Mouse (Mus musculus) intestine, embryonic 16.5 days (tissue): Measurements from ENCODE around the gene Ccdc151. TPM values are rescaled to one million over a fixed set of nuclear protein-coding genes. Genes with fewer than 3 reads are reported as not detected.

ENCODE experiments used
- ATAC-seq: fragments of 200-750 bp; cut with Nextera tagmentation; 2 replicates; pipeline ENCODE4 v1.8.0; 2017; ENCODE audit warnings: moderate TSS enrichment, moderate library complexity
- H3K27ac ChIP-seq: fragments of 300-500 bp; sonication (generic); 2 replicates; pipeline ENCODE4 v1.5.1; 2014; ENCODE audit warnings: mild to moderate bottlenecking, low read length
- H3K27me3 ChIP-seq: fragments of 300-500 bp; sonication (generic); replicated peaks from 2 replicates; pipeline ENCODE4 v1.6.1; 2014; ENCODE audit warnings: low read length, control low read depth, mixed read lengths; ENCODE audit not compliant: control insufficient read depth, insufficient read depth
- H3K36me3 ChIP-seq: fragments of 300-500 bp; sonication (generic); 2 replicates; pipeline ENCODE4 v1.6.1; 2014; ENCODE audit warnings: low read length, control low read depth; ENCODE audit not compliant: control insufficient read depth, insufficient read depth
- H3K4me1 ChIP-seq: fragments of 300-500 bp; sonication (generic); 2 replicates; pipeline ENCODE4 v1.6.1; 2014; ENCODE audit warnings: low read length, control low read depth, mixed read lengths; ENCODE audit not compliant: control insufficient read depth, insufficient read depth
- H3K4me2 ChIP-seq: fragments of 300-500 bp; sonication (generic); 2 replicates; pipeline ENCODE4 v1.6.1; 2014; ENCODE audit warnings: low read depth, low read length, control low read depth
- H3K4me3 ChIP-seq: fragments of 300-500 bp; sonication (generic); 2 replicates; pipeline ENCODE4 v1.5.1; 2014; ENCODE audit warnings: mild to moderate bottlenecking, low read length
- H3K9ac ChIP-seq: fragments of 300-500 bp; sonication (generic); 2 replicates; pipeline ENCODE4 v1.6.1; 2014; ENCODE audit warnings: low read depth, low read length
- H3K9me3 ChIP-seq: fragments of 300-500 bp; sonication (generic); 2 replicates; pipeline ENCODE4 v1.6.1; 2016; ENCODE audit warnings: low read length, control low read depth; ENCODE audit not compliant: control insufficient read depth
- WGBS: fragments of 180-500 bp; shearing (Covaris S2); extraction: QIAGEN DNeasy Blood & Tissue Kit; methylation state at CpG from one replicate; pipeline ENCODE4 v1.1.7; 2014; 5-methylcytosine and 5-hydroxymethylcytosine counted together
- polyA plus RNA-seq: library from polyadenylated mRNA; unstranded; fragments of >200 nt; fragmentation: Nextera tagmentation; extraction: Ambion mirVana; gene quantifications from 2 replicates; pipeline ENCODE4 v1.2.1, GENCODE M21; 2015

Ccdc151 gene
- polyA plus RNA-seq, 1 experiment from 2014 or later, result 0.28 TPM

GRCm38 (mm10) chr9:21987592-21988342 is 14.7 kb downstream of the Ccdc151 start:
- Histone ChIP-seq H3K36me3 (no peaks in the 10 kb centered on the region), H3K4me3 (peak overlapping the region; percentile 54; the same call in 1 of the 2 replicates), H3K9ac (no peak overlapping the region), H3K4me1 (peaks cover 26% of the 10 kb centered on the region), H3K27ac (no peak overlapping the region), H3K4me2 (peak overlapping the region; percentile 68), H3K9me3 (no peaks in the 10 kb centered on the region), H3K27me3 (peaks cover 59% of the 10 kb centered on the region)
- WGBS, result 9% methylated on average over 36 of the region's 36 CpGs
- ATAC-seq, result no peak

- Histone ChIP-seq H3K4me2 (no peak overlapping the region), H3K9me3 (no peaks in the 10 kb centered on the region), H3K36me3 (no peaks in the 10 kb centered on the region), H3K27ac (no peak overlapping the region), H3K27me3 (peaks cover 23% of the 10 kb centered on the region), H3K9ac (no peak overlapping the region), H3K4me1 (peaks cover 15% of the 10 kb centered on the region), H3K4me3 (no peak overlapping the region)
- no peak for ATAC-seq
- WGBS, result 32% methylated on average over 3 of the region's 3 CpGs
Observed at GRCm38 (mm10) chr9:21983911-21984310, 18.5 kb downstream of the Ccdc151 start.

- H3K27ac ChIP-seq, result no peak overlapping the region
- no peak overlapping the region for H3K9ac ChIP-seq
- H3K9me3 ChIP-seq, result no peaks in the 10 kb centered on the region
- whole genome bisulfite sequencing, result 80% methylated on average over 4 of the region's 4 CpGs
- H3K4me3 ChIP-seq, result no peak overlapping the region
- H3K27me3 ChIP-seq, result no peaks in the 10 kb centered on the region; the same call in 1 of the 2 replicates
- H3K4me1 ChIP-seq, result no peaks in the 10 kb centered on the region
- no peak overlapping the region for H3K4me2 ChIP-seq
- H3K36me3 ChIP-seq, result no peaks in the 10 kb centered on the region
- no peak for ATAC-seq
Observed at GRCm38 (mm10) chr9:21978398-21979128, 23.9 kb downstream of the Ccdc151 start.

- ATAC-seq, result no peak
- WGBS, result 24% methylated on average over 2 of the region's 2 CpGs
Observed at GRCm38 (mm10) chr9:21977972-21978371, 24.5 kb downstream of the Ccdc151 start.

DNA sequence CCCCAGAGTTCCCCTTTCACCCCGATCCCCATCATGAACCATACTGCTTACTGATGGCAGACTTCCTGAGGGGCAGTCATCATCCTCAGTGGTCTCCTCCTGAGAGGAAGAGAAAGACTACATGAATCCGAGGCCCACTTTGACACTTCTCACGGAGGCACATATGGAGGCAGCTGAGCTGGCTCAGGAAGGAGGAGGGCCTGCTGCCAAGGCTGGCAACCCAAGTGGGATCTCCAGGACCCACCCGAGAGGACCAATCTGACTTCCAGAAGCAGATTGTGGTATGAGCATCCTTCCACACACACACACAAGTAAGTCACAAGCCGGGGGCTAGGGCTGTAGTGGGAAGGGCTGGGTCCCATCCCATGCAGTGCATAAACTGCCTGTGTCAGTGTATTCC is 25.1 kb downstream of the Ccdc151 start:
- H3K27me3 ChIP-seq, result no peaks in the 10 kb centered on the region; the same call in 1 of the 2 replicates
- no peak for ATAC-seq
- whole genome bisulfite sequencing, result 88% methylated on average over 5 of the region's 5 CpGs
- H3K4me1 ChIP-seq, result no peaks in the 10 kb centered on the region
- H3K9ac ChIP-seq, result no peak overlapping the region
- H3K9me3 ChIP-seq, result no peaks in the 10 kb centered on the region
- H3K4me3 ChIP-seq, result no peak overlapping the region
- H3K27ac ChIP-seq, result no peak overlapping the region
- H3K4me2 ChIP-seq, result no peak overlapping the region
- H3K36me3 ChIP-seq, result no peaks in the 10 kb centered on the region

More at GRCm38 (mm10) chr9:21977972-21978371, 24.5 kb downstream of the Ccdc151 start:
- no peak overlapping the region for H3K9ac ChIP-seq
- no peaks in the 10 kb centered on the region; the same call in 1 of the 2 replicates for H3K27me3 ChIP-seq
- no peaks in the 10 kb centered on the region for H3K9me3 ChIP-seq
- H3K4me3 ChIP-seq, result no peak overlapping the region
- H3K4me1 ChIP-seq, result no peaks in the 10 kb centered on the region
- H3K27ac ChIP-seq, result no peak overlapping the region
- no peak overlapping the region for H3K4me2 ChIP-seq
- no peaks in the 10 kb centered on the region for H3K36me3 ChIP-seq

GRCm38 (mm10) chr9:21976626-21977175 is 25.7 kb downstream of the Ccdc151 start:
- Histone ChIP-seq H3K9me3 (no peaks in the 10 kb centered on the region), H3K9ac (no peak overlapping the region), H3K36me3 (no peaks in the 10 kb centered on the region), H3K4me2 (no peak overlapping the region), H3K4me3 (no peak overlapping the region), H3K27me3 (no peaks in the 10 kb centered on the region; the same call in 1 of the 2 replicates), H3K27ac (no peak overlapping the region), H3K4me1 (no peaks in the 10 kb centered on the region)
- WGBS, result 80% methylated on average over 10 of the region's 10 CpGs
- ATAC-seq, result no peak

DNA sequence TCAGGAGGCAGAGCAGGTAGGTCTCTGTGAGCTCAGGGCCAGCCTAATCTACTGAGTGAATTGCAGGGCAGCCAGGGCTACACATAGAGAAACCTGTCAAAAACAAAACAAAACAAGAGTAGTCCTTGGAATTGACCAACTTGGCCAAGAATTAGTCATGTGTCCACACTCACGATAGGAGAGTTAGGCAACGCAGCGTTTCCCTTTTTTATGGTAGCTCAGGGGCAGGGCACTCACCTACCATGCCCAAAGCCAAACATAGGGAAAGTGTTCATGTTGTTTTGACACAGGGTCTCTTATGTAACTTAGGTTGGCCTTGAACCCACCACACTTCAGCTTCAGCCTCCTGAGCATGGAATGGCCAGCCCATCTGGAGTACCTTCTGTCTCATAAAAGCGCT is 33.1 kb downstream of the Ccdc151 start:
- H3K27me3 ChIP-seq, result no peaks in the 10 kb centered on the region
- WGBS, result 82% methylated on average over 4 of the region's 4 CpGs
- H3K4me2 ChIP-seq, result no peak overlapping the region
- H3K27ac ChIP-seq, result no peak overlapping the region
- no peaks in the 10 kb centered on the region for H3K4me1 ChIP-seq
- no peaks in the 10 kb centered on the region for H3K36me3 ChIP-seq
- ATAC-seq, result no peak
- no peak overlapping the region for H3K9ac ChIP-seq
- no peaks in the 10 kb centered on the region for H3K9me3 ChIP-seq
- H3K4me3 ChIP-seq, result no peak overlapping the region

DNA sequence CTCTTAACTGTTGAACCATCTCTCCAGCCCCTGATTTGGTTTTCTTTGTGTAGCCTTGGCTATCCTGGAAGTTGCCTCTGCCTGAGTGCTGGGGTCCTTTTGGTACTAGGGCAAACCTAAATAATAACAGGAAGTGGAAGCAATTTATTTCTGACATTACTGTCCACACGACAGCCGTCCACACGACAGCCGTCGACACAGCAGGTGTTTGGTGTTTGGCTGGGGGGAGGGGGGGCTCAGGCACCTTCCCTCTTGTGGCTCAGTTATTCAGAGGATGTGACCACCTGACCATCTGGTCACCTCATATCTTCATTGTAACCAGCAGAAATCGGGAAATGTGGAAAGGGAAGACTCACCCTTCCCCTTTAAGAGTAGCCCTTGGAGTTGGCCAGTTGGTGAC is 33.6 kb downstream of the Ccdc151 start:
- H3K36me3 ChIP-seq, result no peaks in the 10 kb centered on the region
- WGBS, result 60% methylated on average over 6 of the region's 6 CpGs
- H3K27ac ChIP-seq, result no peak overlapping the region
- H3K4me2 ChIP-seq, result no peak overlapping the region
- H3K4me1 ChIP-seq, result no peaks in the 10 kb centered on the region
- ATAC-seq, result no peak
- H3K9me3 ChIP-seq, result no peaks in the 10 kb centered on the region
- H3K9ac ChIP-seq, result no peak overlapping the region
- no peak overlapping the region for H3K4me3 ChIP-seq
- H3K27me3 ChIP-seq, result no peaks in the 10 kb centered on the region

- H3K4me3 ChIP-seq, result peak within 1 kb of the TSS; percentile 52
- peaks cover 29% of the 10 kb centered on the region for H3K27me3 ChIP-seq
- no peak within 1 kb of the TSS for H3K27ac ChIP-seq
- ATAC-seq, result peak; percentile 56
- 22% methylated on average over 8 of the region's 8 CpGs for WGBS
- H3K36me3 ChIP-seq, result no peaks in the 10 kb centered on the region
- no peaks in the 10 kb centered on the region for H3K9me3 ChIP-seq
- peaks cover 25% of the 10 kb centered on the region for H3K4me1 ChIP-seq
- H3K9ac ChIP-seq, result peak within 1 kb of the TSS; percentile 56
- peak within 1 kb of the TSS; percentile 92 for H3K4me2 ChIP-seq
Observed at GRCm38 (mm10) chr9:21963417-21963816, 39.0 kb downstream of the Ccdc151 start, which contains the start of gene Epor. TSS of gene Epor (minus strand) at chr9:21963506.
